Mouse (Mus musculus) heart, embryonic 12.5 days (tissue): ENCODE results near the gene Oit1. TPM values are rescaled to one million over a fixed set of nuclear protein-coding genes. Genes with fewer than 3 reads are reported as not detected.

Experiments used
- ATAC-seq: fragments of 200-750 bp; cut with Nextera tagmentation; 2 replicates; pipeline ENCODE4 v1.8.0; 2017; ENCODE audit warnings: moderate TSS enrichment, moderate library complexity; ENCODE audit not compliant: insufficient number of reproducible peaks, low FRiP score
- H3K27ac ChIP-seq: fragments of 300-500 bp; sonication (generic); 2 replicates; pipeline ENCODE4 v1.5.1; 2016; ENCODE audit warnings: mild to moderate bottlenecking, moderate library complexity; ENCODE audit not compliant: poor library complexity, severe bottlenecking
- H3K27me3 ChIP-seq: fragments of 300-500 bp; sonication (generic); replicated peaks from 2 replicates; pipeline ENCODE4 v1.6.1; 2016; ENCODE audit warnings: mild to moderate bottlenecking, moderate library complexity
- H3K36me3 ChIP-seq: fragments of 300-500 bp; sonication (generic); 2 replicates; pipeline ENCODE4 v1.6.1; 2016; ENCODE audit warnings: mild to moderate bottlenecking, moderate library complexity
- H3K4me1 ChIP-seq: fragments of 300-500 bp; sonication (generic); replicated peaks from 2 replicates; pipeline ENCODE4 v1.6.1; 2016; ENCODE audit warnings: mild to moderate bottlenecking
- H3K4me2 ChIP-seq: fragments of 300-500 bp; sonication (generic); 2 replicates; pipeline ENCODE4 v1.6.1; 2016; ENCODE audit warnings: mild to moderate bottlenecking, moderate library complexity
- H3K4me3 ChIP-seq: fragments of 300-500 bp; sonication (generic); 2 replicates; pipeline ENCODE4 v1.5.1; 2016; ENCODE audit warnings: mild to moderate bottlenecking
- H3K9ac ChIP-seq: fragments of 300-500 bp; sonication (generic); 2 replicates; pipeline ENCODE4 v1.6.1; 2016; ENCODE audit warnings: mild to moderate bottlenecking, moderate library complexity
- H3K9me3 ChIP-seq: fragments of 300-500 bp; sonication (generic); replicated peaks from 2 replicates; pipeline ENCODE4 v1.6.1; 2016; ENCODE audit warnings: mild to moderate bottlenecking, moderate library complexity
- whole genome bisulfite sequencing: fragments of 180-500 bp; shearing (Covaris S2); methylation state at CpG from one replicate; pipeline ENCODE4 v1.1.7; 2016; 5-methylcytosine and 5-hydroxymethylcytosine counted together
- polyA plus RNA-seq: library from polyadenylated mRNA; unstranded; fragments of >200 nt; fragmentation: Nextera tagmentation; extraction: Ambion mirVana; gene quantifications from 2 replicates; pipeline ENCODE4 v1.2.1, GENCODE M21; 2016

The Oit1 gene
- polyA plus RNA-seq, 1 experiment from 2014 or later: not detected

DNA sequence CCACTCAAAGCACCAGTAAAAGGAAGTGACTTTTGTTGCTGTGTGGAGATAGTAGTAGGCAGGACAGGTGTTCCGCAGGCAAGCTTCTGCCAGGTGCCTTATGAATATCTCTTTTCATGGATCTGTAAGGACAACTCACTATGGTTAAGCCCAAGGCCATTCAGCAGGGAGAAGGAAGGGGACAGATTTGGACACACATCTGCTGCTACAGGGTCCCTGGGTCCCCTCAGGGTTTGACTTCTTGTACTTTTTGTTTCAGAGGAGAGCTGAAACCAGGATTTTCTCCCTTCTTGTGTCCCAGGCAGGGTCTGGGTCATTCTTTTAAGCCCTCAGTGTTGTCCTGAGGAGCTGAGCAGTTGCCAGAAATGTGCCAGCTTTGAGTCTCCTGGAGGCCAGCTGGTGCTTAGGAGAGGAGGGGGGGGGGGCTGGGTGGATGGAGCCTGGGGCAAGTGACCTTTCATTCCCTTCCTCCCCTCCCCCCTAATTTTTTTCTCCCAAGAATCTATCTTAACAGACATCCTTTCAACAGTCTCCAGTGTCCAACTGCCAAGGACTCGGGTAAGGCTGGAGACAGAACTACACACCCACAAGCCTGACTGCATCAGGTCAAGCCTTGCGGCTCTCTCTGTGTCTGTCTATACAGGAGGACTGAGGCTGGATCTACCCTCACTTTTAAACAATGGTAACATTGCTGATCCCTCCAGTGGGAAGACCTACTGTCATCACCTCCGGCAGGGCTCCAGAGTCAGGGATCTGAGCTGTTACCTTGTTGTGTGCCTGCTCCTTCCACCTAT, 10.6 kb downstream of the Oit1 start:
- Histone ChIP-seq H3K4me3 (no peak overlapping the region), H3K36me3 (no peaks in the 10 kb centered on the region), H3K9me3 (no peaks in the 10 kb centered on the region), H3K27me3 (no peaks in the 10 kb centered on the region), H3K4me1 (peaks cover 8% of the 10 kb centered on the region; the same call in 1 of the 2 replicates), H3K9ac (no peak overlapping the region), H3K4me2 (no peak overlapping the region), H3K27ac (no peak overlapping the region)
- 45% methylated on average over 4 of the region's 4 CpGs for WGBS
- ATAC-seq: no peak

DNA sequence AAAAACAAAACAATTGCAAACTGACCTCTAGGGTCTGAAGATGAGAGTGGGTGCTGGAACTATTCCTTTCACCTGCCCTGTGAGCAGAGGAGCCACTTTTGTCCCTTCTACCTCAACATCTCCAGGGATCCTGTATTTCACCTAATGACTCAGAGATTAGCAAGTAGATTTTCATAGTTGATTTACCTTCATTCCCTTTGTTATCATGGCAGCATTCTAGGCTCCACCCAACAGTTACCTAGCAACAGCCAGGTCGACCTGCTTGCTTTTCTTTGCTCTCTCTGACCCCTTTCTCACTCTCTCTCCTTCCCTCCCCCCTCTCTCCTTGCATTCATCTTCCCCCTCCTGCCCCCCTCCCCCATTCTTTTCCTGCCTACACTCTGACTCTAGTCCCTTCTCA, 11.4 kb downstream of the Oit1 start:
- H3K9ac ChIP-seq: no peak overlapping the region
- WGBS: 11% methylated on average over 1 of the region's 1 CpGs
- no peak overlapping the region for H3K27ac ChIP-seq
- no peak overlapping the region for H3K4me3 ChIP-seq
- no peaks in the 10 kb centered on the region for H3K27me3 ChIP-seq
- H3K4me2 ChIP-seq: no peak overlapping the region
- peaks cover 8% of the 10 kb centered on the region; the same call in 1 of the 2 replicates for H3K4me1 ChIP-seq
- H3K9me3 ChIP-seq: no peaks in the 10 kb centered on the region
- ATAC-seq: no peak
- H3K36me3 ChIP-seq: no peaks in the 10 kb centered on the region

DNA sequence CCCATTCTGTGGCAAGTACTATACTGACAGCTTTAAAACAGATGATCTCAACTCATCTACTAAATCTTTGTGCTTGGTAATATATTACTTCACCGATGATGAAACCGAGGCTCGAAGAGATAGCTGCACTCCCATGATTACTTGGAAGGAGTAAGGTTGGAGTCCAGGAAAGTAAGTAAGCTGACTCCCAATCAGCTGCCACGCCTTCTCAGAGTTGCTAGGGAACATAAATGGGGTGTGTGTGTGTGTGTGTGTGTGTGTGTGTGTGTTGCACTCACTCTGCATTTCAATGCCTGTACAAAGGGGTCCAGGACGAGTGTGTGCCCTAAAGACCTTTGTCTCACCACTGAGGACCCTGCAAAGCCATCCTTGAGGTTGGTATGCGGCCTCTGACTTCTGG, 12.7 kb downstream of the Oit1 start:
- Histone ChIP-seq H3K9me3 (no peaks in the 10 kb centered on the region), H3K27me3 (no peaks in the 10 kb centered on the region), H3K4me2 (no peak overlapping the region), H3K4me3 (no peak overlapping the region), H3K4me1 (peaks cover 8% of the 10 kb centered on the region; the same call in 1 of the 2 replicates), H3K36me3 (no peaks in the 10 kb centered on the region), H3K9ac (no peak overlapping the region), H3K27ac (no peak overlapping the region)
- WGBS: 72% methylated on average over 6 of the region's 6 CpGs
- no peak for ATAC-seq

DNA sequence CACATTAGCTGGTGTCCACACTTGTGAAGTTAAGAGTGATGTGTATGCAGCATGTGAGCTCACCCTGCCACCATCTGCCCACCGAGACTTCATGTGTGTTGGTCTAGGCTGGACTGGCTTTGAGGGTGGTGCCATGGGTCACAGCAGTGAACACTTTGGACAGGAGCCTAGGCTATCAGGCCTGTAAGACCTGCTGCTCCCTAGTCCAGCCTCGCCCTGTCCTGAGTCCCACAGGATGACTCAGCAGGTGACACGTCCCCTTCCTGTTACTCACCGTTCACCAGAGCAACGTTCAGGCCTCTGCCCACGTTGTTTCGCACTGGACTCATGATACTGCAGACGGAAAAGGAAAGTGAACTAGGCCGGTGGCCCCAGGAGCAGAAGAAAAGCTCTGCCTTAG, 21.7 kb downstream of the Oit1 start:
- Histone ChIP-seq H3K27ac (no peak overlapping the region), H3K4me3 (no peak overlapping the region), H3K4me2 (no peak overlapping the region), H3K9me3 (no peaks in the 10 kb centered on the region), H3K36me3 (no peaks in the 10 kb centered on the region), H3K4me1 (no peaks in the 10 kb centered on the region), H3K9ac (no peak overlapping the region), H3K27me3 (no peaks in the 10 kb centered on the region)
- WGBS: 61% methylated on average over 9 of the region's 9 CpGs
- no peak for ATAC-seq

DNA sequence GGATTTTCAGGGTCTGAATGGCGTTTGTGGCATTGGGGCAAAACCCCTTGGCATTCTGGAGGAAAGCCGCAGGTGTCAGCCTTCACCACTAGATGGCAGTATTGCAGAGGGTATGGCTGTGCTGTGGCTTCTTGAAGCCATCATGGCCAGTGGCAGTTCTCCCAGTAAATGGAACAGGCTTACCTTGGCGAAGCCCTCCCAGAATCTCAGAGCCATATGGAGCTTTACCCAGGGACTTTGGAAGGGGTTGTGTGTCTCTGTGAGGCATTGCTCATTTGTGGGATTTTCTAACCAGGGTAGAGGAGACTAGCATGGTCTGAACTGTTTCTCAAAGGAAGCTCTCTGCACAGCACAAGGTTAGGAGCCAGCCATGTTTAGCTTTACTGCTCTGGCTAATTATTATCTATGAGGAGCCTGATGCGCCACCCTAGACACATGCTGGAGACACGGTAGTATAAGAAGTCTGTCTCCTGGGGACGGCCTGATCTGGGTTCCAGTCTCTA, 22.5 kb downstream of the Oit1 start:
- WGBS: 38% methylated on average over 6 of the region's 6 CpGs
- Histone ChIP-seq H3K4me3 (no peak overlapping the region), H3K27me3 (no peaks in the 10 kb centered on the region), H3K36me3 (no peaks in the 10 kb centered on the region), H3K9ac (no peak overlapping the region), H3K4me1 (no peaks in the 10 kb centered on the region), H3K9me3 (no peaks in the 10 kb centered on the region), H3K4me2 (no peak overlapping the region), H3K27ac (no peak overlapping the region)
- no peak for ATAC-seq

DNA sequence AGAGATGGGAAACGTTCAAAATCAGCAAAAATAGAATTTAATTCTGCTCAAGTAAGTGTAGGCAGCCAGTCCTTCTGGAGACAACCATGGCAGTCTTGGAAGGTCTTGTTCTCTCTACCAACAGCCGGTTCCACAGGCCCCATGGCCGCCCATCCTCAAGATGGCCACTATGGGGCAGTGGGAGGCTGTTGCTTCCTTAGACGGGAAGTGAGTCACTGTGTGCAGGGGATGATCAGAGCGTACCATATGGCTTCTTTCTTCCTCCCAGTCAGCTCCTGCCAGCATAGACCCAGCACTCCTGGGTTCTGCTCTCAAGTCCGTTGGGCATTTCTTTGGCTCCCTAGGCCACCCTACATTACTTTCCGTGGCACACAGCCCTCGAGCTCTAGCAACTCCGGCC, 29.6 kb downstream of the Oit1 start:
- Histone ChIP-seq H3K27me3 (no peaks in the 10 kb centered on the region), H3K9ac (no peak overlapping the region), H3K4me3 (no peak overlapping the region), H3K9me3 (no peaks in the 10 kb centered on the region), H3K4me2 (no peak overlapping the region), H3K27ac (no peak overlapping the region), H3K36me3 (no peaks in the 10 kb centered on the region), H3K4me1 (no peaks in the 10 kb centered on the region)
- WGBS: 65% methylated on average over 9 of the region's 9 CpGs
- ATAC-seq: no peak

DNA sequence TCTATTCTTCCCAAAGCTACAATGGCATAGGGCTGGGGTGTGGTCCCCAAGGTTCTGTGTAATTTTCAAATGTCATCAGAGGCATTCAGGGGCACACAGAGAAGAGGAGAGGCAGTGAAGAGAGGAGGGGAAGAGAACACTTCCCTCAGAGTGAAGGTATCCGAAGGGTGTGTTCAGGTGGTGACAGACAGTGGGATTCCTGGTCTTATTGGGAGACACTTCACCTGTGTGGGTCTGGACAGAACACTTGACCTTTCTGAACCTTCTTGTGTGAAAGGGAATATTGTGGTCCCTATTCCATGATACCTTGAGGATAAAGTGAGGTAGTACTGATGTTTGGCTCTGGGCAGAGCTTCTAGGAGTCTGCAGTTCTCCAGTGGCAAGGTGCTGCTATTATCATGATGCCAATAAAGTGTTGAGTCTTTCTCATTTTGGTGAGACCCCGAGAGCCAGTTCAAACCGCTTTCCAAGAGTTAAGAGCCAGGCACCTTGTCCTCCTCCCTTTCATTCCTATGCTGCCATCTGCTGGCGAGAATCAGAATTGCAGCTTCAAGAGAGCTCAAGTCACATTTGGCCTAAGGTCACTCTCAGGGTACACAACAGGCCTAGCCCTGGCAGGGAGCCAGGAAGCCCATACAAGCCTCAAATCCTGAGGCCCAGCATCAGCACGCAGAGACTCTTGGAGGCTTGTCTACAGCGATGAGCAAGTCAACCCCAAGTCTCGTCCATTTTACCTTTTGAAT, 32.1 kb downstream of the Oit1 start:
- 22% methylated on average over 7 of the region's 7 CpGs for WGBS
- 0 out of 2 replicates have a peak, but pooled peaks cover 8% of the 10 kb centered on the region for H3K4me1 ChIP-seq
- no peak overlapping the region for H3K9ac ChIP-seq
- H3K27ac ChIP-seq: no peak overlapping the region
- no peaks in the 10 kb centered on the region for H3K27me3 ChIP-seq
- H3K36me3 ChIP-seq: no peaks in the 10 kb centered on the region
- no peak overlapping the region for H3K4me3 ChIP-seq
- H3K9me3 ChIP-seq: no peaks in the 10 kb centered on the region
- ATAC-seq: peak; percentile 5; the same call in 1 of the 2 replicates
- H3K4me2 ChIP-seq: no peak overlapping the region

DNA sequence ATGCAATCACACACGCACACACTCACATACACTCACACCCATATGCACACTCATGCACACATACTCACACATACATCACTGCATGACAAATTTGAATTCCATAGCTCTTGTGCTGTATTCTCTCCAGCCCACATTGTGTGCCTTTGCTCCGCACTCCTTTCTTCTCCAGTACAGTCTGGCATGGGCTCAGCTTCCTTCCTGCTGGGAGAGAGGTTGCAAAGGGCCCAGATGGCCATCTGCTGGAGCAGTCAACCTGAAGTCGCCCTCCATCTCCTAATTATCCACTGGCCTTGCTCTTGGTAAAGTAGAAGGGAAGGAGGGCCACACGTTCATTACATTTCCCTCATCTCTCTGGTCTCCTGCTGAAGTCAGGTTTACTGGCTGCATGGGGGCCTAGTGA, 33.0 kb downstream of the Oit1 start:
- Histone ChIP-seq H3K36me3 (no peaks in the 10 kb centered on the region), H3K9ac (no peak overlapping the region), H3K27me3 (no peaks in the 10 kb centered on the region), H3K9me3 (no peaks in the 10 kb centered on the region), H3K4me1 (0 out of 2 replicates have a peak, but pooled peaks cover 8% of the 10 kb centered on the region), H3K27ac (no peak overlapping the region), H3K4me2 (no peak overlapping the region), H3K4me3 (no peak overlapping the region)
- ATAC-seq: no peak
- WGBS: 61% methylated on average over 4 of the region's 4 CpGs

DNA sequence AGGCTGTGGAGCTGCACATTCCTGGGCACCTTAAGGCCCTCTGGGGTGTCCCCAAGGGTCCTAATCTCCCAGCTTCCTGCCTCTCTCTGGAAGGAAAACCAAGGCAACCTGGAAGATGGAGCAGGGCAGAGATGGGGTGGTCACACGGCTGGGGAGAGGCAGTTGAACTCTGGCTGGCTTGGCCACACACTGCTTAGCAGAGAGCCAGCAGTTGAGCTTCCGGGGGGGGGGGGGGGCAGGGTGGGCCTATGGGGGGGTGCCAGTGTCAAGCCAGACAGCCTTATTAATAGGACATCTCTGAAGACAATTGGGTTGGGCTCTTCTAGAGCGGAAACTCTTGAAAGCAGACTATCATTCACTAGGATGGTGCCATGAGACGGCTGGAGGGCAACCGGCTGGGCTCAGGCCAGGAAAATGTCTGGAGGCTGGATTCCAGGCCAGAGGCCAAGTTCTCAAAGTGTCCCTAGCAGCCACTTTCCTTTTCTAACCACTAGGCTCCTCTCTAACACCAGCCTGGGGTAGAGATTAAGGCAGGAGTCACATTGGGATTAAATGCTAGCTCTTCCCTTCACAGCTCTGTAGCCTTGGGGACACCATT, 35.9 kb downstream of the Oit1 start:
- peak; percentile 16; the same call in 1 of the 2 replicates for ATAC-seq
- Histone ChIP-seq H3K27me3 (no peaks in the 10 kb centered on the region), H3K36me3 (no peaks in the 10 kb centered on the region), H3K4me1 (0 out of 2 replicates have a peak, but pooled peaks cover 8% of the 10 kb centered on the region), H3K4me2 (no peak overlapping the region), H3K27ac (no peak overlapping the region), H3K9ac (no peak overlapping the region), H3K9me3 (no peaks in the 10 kb centered on the region), H3K4me3 (no peak overlapping the region)
- 60% methylated on average over 5 of the region's 5 CpGs for WGBS

DNA sequence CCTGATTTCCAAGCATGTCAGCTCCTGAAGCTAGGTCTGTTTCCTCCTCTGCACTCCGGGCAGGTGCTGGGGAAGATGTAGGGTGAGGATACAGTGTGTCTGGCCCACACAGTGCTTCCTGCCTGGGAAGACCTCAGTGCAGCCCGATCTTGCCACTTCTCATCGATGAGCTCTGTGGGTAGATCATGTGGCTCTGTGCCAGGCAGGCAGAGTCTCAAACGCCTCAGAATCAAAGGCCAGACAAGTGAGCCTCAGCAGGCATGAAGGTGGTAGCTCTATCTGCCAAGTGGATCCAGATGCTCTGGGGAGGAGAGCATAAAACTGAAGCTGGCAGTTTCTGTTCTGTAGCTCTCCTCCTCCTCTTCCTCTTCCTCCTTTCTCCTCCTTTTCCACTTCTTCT, 38.3 kb downstream of the Oit1 start:
- ATAC-seq: no peak
- Histone ChIP-seq H3K4me1 (0 out of 2 replicates have a peak, but pooled peaks cover 8% of the 10 kb centered on the region), H3K4me2 (no peak overlapping the region), H3K36me3 (no peaks in the 10 kb centered on the region), H3K4me3 (no peak overlapping the region), H3K9me3 (peaks cover 9% of the 10 kb centered on the region), H3K27ac (no peak overlapping the region), H3K27me3 (no peaks in the 10 kb centered on the region), H3K9ac (no peak overlapping the region)
- WGBS: 66% methylated on average over 4 of the region's 4 CpGs

DNA sequence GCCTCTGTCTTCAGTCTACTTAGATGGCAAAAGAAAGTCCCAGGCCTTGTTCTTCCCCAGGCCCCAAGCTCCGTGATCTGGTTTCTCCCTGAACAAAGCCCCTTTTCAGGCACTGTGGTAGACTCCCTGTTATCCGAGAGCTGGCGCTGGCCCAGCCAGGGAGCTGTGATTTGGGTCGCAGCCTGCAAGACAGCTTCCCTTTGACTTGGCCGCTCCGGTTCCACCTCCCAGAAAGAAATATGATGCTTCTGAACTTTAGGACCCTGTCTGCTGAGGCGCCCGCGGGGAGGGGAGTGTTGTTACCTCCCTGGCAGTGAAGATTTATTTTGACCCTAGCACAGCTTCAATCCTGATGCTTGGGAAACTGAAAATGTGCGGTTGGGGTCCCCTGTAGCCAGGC, 42.6 kb downstream of the Oit1 start:
- H3K27me3 ChIP-seq: no peaks in the 10 kb centered on the region
- no peak overlapping the region for H3K4me3 ChIP-seq
- no peak for ATAC-seq
- H3K9me3 ChIP-seq: peaks cover 9% of the 10 kb centered on the region
- no peaks in the 10 kb centered on the region for H3K4me1 ChIP-seq
- WGBS: 58% methylated on average over 10 of the region's 10 CpGs
- H3K9ac ChIP-seq: no peak overlapping the region
- no peak overlapping the region for H3K4me2 ChIP-seq
- no peak overlapping the region for H3K27ac ChIP-seq
- no peaks in the 10 kb centered on the region for H3K36me3 ChIP-seq
